Mouse (Mus musculus) liver, postnatal 0 days (tissue): ENCODE measurements at regions not wholly inside any gene's neighbourhood (a gene's known extent, or its start where the extent isn't known, plus 50 kb on each side); places are given as distances from the start of the nearest gene placed in this dataset.

Source experiments
- CTCF ChIP-seq: sonication (generic); IDR thresholded peaks from 2 replicates; pipeline ENCODE4 v1.5.1; 2016; ENCODE audit warnings: antibody characterized with exemption, low read depth
- EP300 ChIP-seq: IDR thresholded peaks from 2 replicates; pipeline ENCODE4 v1.6.1; 2016; ENCODE audit warnings: antibody characterized with exemption, low read depth, mild to moderate bottlenecking

DNA sequence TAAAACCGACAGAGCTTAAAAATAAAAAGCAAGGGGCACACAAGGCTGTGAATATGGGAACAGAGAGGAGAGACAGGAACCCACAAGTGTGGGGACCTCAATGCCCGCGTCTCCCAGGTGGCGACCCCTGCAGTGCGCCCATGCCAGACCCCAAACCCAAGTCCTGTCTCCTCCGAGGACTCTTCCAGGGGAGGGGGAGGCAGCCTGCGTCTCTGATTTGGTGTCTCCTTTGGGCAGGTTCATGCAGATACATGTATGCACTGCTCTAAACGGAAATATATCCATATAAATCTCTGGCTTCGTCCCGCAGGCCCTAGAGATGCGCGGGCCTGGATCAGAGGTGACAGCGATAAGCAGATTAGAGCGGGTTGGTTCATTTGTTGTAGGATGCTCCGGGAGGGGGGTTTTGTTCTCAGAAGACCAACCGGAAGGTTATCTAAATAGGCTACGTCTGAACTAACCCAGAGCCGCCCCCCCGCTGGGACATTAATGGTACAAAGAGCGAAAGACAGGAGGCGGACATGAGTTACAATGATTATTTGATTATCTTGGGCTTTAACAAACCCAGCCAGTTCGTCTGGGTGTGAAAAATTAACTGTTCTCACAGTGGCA lies 150.4 kb upstream of the Lhx5 start:
- TF ChIP-seq EP300 (no peak), CTCF (no peak)
